In the genomic region with DNA sequence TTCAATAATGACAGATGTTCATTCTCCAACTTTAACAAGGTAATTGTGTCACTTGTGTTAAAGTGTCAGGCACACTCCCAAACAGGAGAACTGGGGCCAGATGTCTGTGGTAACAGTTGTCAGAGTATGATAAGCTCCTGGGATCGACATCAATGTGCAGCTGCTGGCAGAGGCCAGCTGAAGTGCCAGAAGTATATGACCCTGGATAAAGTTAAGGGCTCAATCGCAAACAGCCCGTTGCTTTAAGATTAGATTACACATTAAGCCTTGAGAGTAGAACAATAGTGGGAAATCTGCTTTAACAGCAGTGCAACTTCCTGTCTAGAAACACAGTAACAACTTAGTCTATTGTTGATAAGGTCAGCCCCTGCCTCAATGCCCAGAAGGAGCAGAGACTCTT, we compare ENCODE assay signal across 13 mouse cellular contexts. TPM values are rescaled to one million over a fixed set of nuclear protein-coding genes. Genes with fewer than 3 reads are reported as not detected.
DNase-seq lines count a peak whose midpoint lies in the region; ATAC-seq and TF ChIP-seq lines count a peak whose summit lies in the region.
"Had no signal": no experiment of that assay in that cellular context is flagged by ENCODE, and none has a peak within 500 bp of the region (broad histone marks: within the 10 kb centered on the region; RNA-seq: fewer than 3 reads in every experiment).

No protein-coding gene starts in this region.

- no peak overlapping the region for H3K4me3 ChIP-seq in lung, embryonic 14.5 days (ENCODE audit: low read depth, low read length)
- no peak overlapping the region for H3K4me3 ChIP-seq in myocyte
- H3K4me3 ChIP-seq: forebrain, embryonic 12.5 days; left cerebral cortex, adult 2 months had no signal

- H3K9me3 ChIP-seq in lung, embryonic 14.5 days (ENCODE audit: low read depth, low read length): no peaks in the 10 kb centered on the region
- H3K9me3 ChIP-seq: forebrain, embryonic 12.5 days had no signal

- H3K27me3 ChIP-seq in lung, embryonic 14.5 days (ENCODE audit: insufficient read depth, low read length): no peaks in the 10 kb centered on the region
- H3K27me3 ChIP-seq in myocyte (ENCODE audit: control insufficient read depth, insufficient read depth, insufficient read length): no peaks in the 10 kb centered on the region
- H3K27me3 ChIP-seq: forebrain, embryonic 12.5 days; Patski had no signal

- no peak overlapping the region for H3K4me2 ChIP-seq in lung, embryonic 14.5 days
- no peak overlapping the region for H3K4me2 ChIP-seq in myocyte (ENCODE audit: low read depth)
- H3K4me2 ChIP-seq: forebrain, embryonic 12.5 days; hindbrain, embryonic 14.5 days had no signal

- intact Hi-C loops in left cerebral cortex, postnatal 25 days (cut with DNase I): no loop called here

- no peak overlapping the region for H3K27ac ChIP-seq in lung, embryonic 14.5 days (ENCODE audit: low read depth)
- H3K27ac ChIP-seq: forebrain, embryonic 12.5 days; hindbrain, embryonic 14.5 days; left cerebral cortex, adult 2 months had no signal

- ATAC-seq in lung, embryonic 14.5 days (ENCODE audit: insufficient read depth): peak; percentile 74
- ATAC-seq in common myeloid progenitor, adult 5-6 weeks (replicated peaks; ENCODE audit: low read depth, poor library complexity, severe bottlenecking): peak; percentile 82
- ATAC-seq: Patski had no signal

- WGBS in lung, embryonic 14.5 days: 5% methylated on average over 3 of the region's 3 CpGs

- no peak overlapping the region for H3K9ac ChIP-seq in lung, embryonic 14.5 days
- H3K9ac ChIP-seq: forebrain, embryonic 12.5 days; hindbrain, embryonic 14.5 days had no signal

- peak; percentile 27 for DNase-seq in lung, embryonic 14.5 days
- no peak for DNase-seq in lung, postnatal 14 days
- peak; percentile 9 for DNase-seq in heart, postnatal 4 days
- no peak for DNase-seq in right cerebral cortex, postnatal 36 days (ENCODE audit: low spot score in 2 of 2)
- DNase-seq in left cerebral cortex, postnatal 25 days (ENCODE audit: low spot score in 2 of 2): no peak
- DNase-seq: midbrain, embryonic 14.5 days; thymus, postnatal 36 days had no signal

- no peaks in the 10 kb centered on the region for H3K4me1 ChIP-seq in lung, embryonic 14.5 days (ENCODE audit: insufficient read depth)
- H3K4me1 ChIP-seq: forebrain, embryonic 12.5 days had no signal

- no peaks in the 10 kb centered on the region for H3K79me2 ChIP-seq in myocyte (ENCODE audit: control insufficient read depth, insufficient read depth)

- no peak for TF ChIP-seq POLR2A in myocyte (IDR thresholded peaks at IDR 0.05; ENCODE audit: insufficient read length, low read depth)

- TF ChIP-seq CTCF in lung, embryonic 14.5 days (IDR thresholded peaks at IDR 0.05; ENCODE audit: low read depth): no peak

- H3ac ChIP-seq in myocyte (ENCODE audit: control insufficient read depth, insufficient read length): no peak overlapping the region

- no peaks in the 10 kb centered on the region for H3K36me3 ChIP-seq in lung, embryonic 14.5 days (ENCODE audit: insufficient read depth)
- H3K36me3 ChIP-seq in myocyte (ENCODE audit: control insufficient read depth, insufficient read depth): no peaks in the 10 kb centered on the region
- H3K36me3 ChIP-seq: forebrain, embryonic 12.5 days had no signal

TF ChIP-seq in myocyte, 11 proteins besides CTCF, POLR2A, EP300 and RAD21:
- TF ChIP-seq POLR2AphosphoS2 (IDR thresholded peaks at IDR 0.05; ENCODE audit: insufficient read length, low read depth) (no peak), REST (IDR thresholded peaks at IDR 0.05; ENCODE audit: insufficient read depth, insufficient read length) (no peak), TCF12 (IDR thresholded peaks at IDR 0.05; ENCODE audit: insufficient read depth, poor library complexity, severe bottlenecking) (peak; percentile 65), USF1 (IDR thresholded peaks at IDR 0.05; ENCODE audit: low read depth) (no peak), SRF (IDR thresholded peaks at IDR 0.05; ENCODE audit: control insufficient read depth, insufficient read length, low read depth) (no peak), E2F4 (IDR thresholded peaks at IDR 0.05; ENCODE audit: insufficient read depth) (no peak), CEBPB (IDR thresholded peaks at IDR 0.05; ENCODE audit: insufficient read depth, poor library complexity, severe bottlenecking) (no peak), TCF3 (IDR thresholded peaks at IDR 0.05; ENCODE audit: insufficient read length, low read depth) (peak; percentile 35), MYOG (IDR thresholded peaks at IDR 0.05; ENCODE audit: control insufficient read depth in 1 of 3, insufficient read depth in 1 of 3, insufficient read length in 2 of 3, low read depth in 2 of 3) (peak in 2 of 3 experiments; percentile 35 to 71), MYOD1 (IDR thresholded peaks at IDR 0.05; ENCODE audit: control insufficient read depth in 1 of 3, insufficient read length in 2 of 3, low read depth in 2 of 3) (peak in 2 of 3 experiments; percentile 70), MAX (IDR thresholded peaks at IDR 0.05; ENCODE audit: low read depth) (no peak)

RNA-seq across cellular contexts. Expression of a gene that starts 6.8 kb away (rescaled TPM):
- polyA plus RNA-seq in lung, embryonic 14.5 days (2014; fragmentation: Nextera tagmentation; extraction: Ambion mirVana): not detected in 2 replicates
- not detected in 2 replicates for total RNA-seq in common myeloid progenitor, adult 5-6 weeks (2017)
- not detected for total RNA-seq in heart, postnatal 4 days (2021)
- not detected for polyA plus RNA-seq in myocyte (2012; fragmentation: generic; extraction: Trizol)
- not detected for total RNA-seq in left cerebral cortex, postnatal 25 days (2021)
- total RNA-seq: left cerebral cortex, adult 2 months had no signal
- polyA plus RNA-seq: forebrain, embryonic 12.5 days; hindbrain, embryonic 14.5 days; midbrain, embryonic 14.5 days; Patski had no signal

RNA-seq across cellular contexts. Expression of a gene that starts 15.8 kb away (rescaled TPM):
- not detected in 2 replicates for polyA plus RNA-seq in lung, embryonic 14.5 days (2014; fragmentation: Nextera tagmentation; extraction: Ambion mirVana)
- not detected in 2 replicates for total RNA-seq in common myeloid progenitor, adult 5-6 weeks (2017)
- not detected for total RNA-seq in heart, postnatal 4 days (2021)
- not detected for polyA plus RNA-seq in myocyte (2012; fragmentation: generic; extraction: Trizol)
- not detected for total RNA-seq in left cerebral cortex, postnatal 25 days (2021)
- total RNA-seq: left cerebral cortex, adult 2 months had no signal
- polyA plus RNA-seq: forebrain, embryonic 12.5 days; hindbrain, embryonic 14.5 days; midbrain, embryonic 14.5 days; Patski had no signal

RNA-seq across cellular contexts. Expression of a gene that starts 18.6 kb away (rescaled TPM):
- not detected in 2 replicates for polyA plus RNA-seq in lung, embryonic 14.5 days (2014; fragmentation: Nextera tagmentation; extraction: Ambion mirVana)
- not detected in 2 replicates for total RNA-seq in common myeloid progenitor, adult 5-6 weeks (2017)
- not detected for total RNA-seq in heart, postnatal 4 days (2021)
- not detected for polyA plus RNA-seq in myocyte (2012; fragmentation: generic; extraction: Trizol)
- total RNA-seq in left cerebral cortex, postnatal 25 days (2021): not detected
- total RNA-seq: left cerebral cortex, adult 2 months had no signal
- polyA plus RNA-seq: forebrain, embryonic 12.5 days; hindbrain, embryonic 14.5 days; midbrain, embryonic 14.5 days; Patski had no signal

RNA-seq across cellular contexts. Expression of a gene that starts 24.0 kb away (rescaled TPM):
- polyA plus RNA-seq in lung, embryonic 14.5 days (2014; fragmentation: Nextera tagmentation; extraction: Ambion mirVana): not detected in 2 replicates
- not detected in 2 replicates for total RNA-seq in common myeloid progenitor, adult 5-6 weeks (2017)
- total RNA-seq in heart, postnatal 4 days (2021): not detected
- not detected for polyA plus RNA-seq in myocyte (2012; fragmentation: generic; extraction: Trizol)
- not detected for total RNA-seq in left cerebral cortex, postnatal 25 days (2021)
- total RNA-seq: left cerebral cortex, adult 2 months had no signal
- polyA plus RNA-seq: forebrain, embryonic 12.5 days; hindbrain, embryonic 14.5 days; midbrain, embryonic 14.5 days; Patski had no signal

RNA-seq across cellular contexts. Expression of a gene that starts 24.1 kb away (rescaled TPM):
- not detected in 2 replicates for polyA plus RNA-seq in lung, embryonic 14.5 days (2014; fragmentation: Nextera tagmentation; extraction: Ambion mirVana)
- total RNA-seq in common myeloid progenitor, adult 5-6 weeks (2017): not detected in 2 replicates
- not detected for total RNA-seq in heart, postnatal 4 days (2021)
- polyA plus RNA-seq in myocyte (2012; fragmentation: generic; extraction: Trizol): not detected
- total RNA-seq in left cerebral cortex, postnatal 25 days (2021): not detected
- total RNA-seq: left cerebral cortex, adult 2 months had no signal
- polyA plus RNA-seq: forebrain, embryonic 12.5 days; hindbrain, embryonic 14.5 days; midbrain, embryonic 14.5 days; Patski had no signal

Comparison
In these comparisons a context has a peak if more than half of its experiments do, and no peak if none do; other contexts are left out.
1. DNase-seq: peak in lung, embryonic 14.5 days (single experiment) and heart, postnatal 4 days (single experiment); none in lung, postnatal 14 days (single experiment), right cerebral cortex, postnatal 36 days (0 of 2) and left cerebral cortex, postnatal 25 days (0 of 2).